ENCODE assay signal across 9 mouse cellular contexts in the genomic region with DNA sequence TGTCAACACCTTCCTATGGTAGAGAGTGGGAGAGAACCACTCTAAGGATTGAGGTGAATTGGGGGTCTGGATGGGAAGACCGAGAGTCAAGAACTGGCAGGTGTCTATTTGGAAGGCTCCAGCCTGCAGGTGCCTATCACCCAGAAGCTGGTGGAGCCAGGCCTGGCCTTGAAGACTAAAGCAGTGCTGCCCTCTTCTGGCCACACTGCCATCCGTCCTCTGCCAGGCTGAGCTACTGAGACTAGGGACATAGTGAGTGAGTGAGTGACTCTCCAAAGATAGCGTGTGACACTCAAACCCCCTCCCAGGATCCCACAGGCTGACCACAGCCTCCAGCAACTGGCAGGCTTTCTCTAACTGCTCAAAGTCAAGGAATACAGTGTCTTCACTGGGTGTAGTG. TPM values are rescaled to one million over a fixed set of nuclear protein-coding genes. Genes with fewer than 3 reads are reported as not detected.
DNase-seq lines count a peak whose midpoint lies in the region; ATAC-seq lines count a peak whose summit lies in the region.
"Had no signal": no experiment of that assay in that cellular context is flagged by ENCODE, and none has a peak within 500 bp of the region (broad histone marks: within the 10 kb centered on the region; RNA-seq: fewer than 3 reads in every experiment).

No protein-coding gene starts in this region.

- intact Hi-C loops in left cerebral cortex, postnatal 4 days (cut with DNase I), result loop anchor here (2.0 kb wide), 1 partner anchor 213 kb away; no protein-coding TSS in a partner anchor

- peaks cover 16% of the 10 kb centered on the region for H3K27me3 ChIP-seq in forebrain, embryonic 10.5 days (ENCODE audit: poor library complexity, severe bottlenecking)
- H3K27me3 ChIP-seq in hindbrain, embryonic 13.5 days, result no peaks in the 10 kb centered on the region
- H3K27me3 ChIP-seq: stomach, embryonic 15.5 days had no signal

- no peak overlapping the region for H3K4me2 ChIP-seq in hindbrain, embryonic 13.5 days
- H3K4me2 ChIP-seq: stomach, embryonic 15.5 days had no signal

- no peak overlapping the region for H3K9ac ChIP-seq in hindbrain, embryonic 13.5 days
- H3K9ac ChIP-seq: stomach, embryonic 15.5 days had no signal

- 24% methylated on average over 3 of the region's 3 CpGs for WGBS in forebrain, embryonic 10.5 days
- WGBS in hindbrain, embryonic 13.5 days, result 22% methylated on average over 3 of the region's 3 CpGs

- DNase-seq in ovary, postnatal 14 days (ENCODE audit: low spot score), result peak; percentile 49
- DNase-seq in ovary, postnatal 10 days (ENCODE audit: low spot score), result no peak
- peak; percentile 62 for DNase-seq in brain, embryonic 18.5 days (ENCODE audit: low read depth, low spot score)
- DNase-seq in forebrain, embryonic 10.5 days (ENCODE audit: extremely low spot score, low spot score), result peak; percentile 58
- DNase-seq in left cerebral cortex, postnatal 4 days, result peak; percentile 83
- DNase-seq in natural killer cell, adult 2 months (ENCODE audit: low spot score in 2 of 2), result peak; percentile 12 to 16
- peak; percentile 77 for DNase-seq in thymus, postnatal 0 days (ENCODE audit: low spot score)

- H3K9me3 ChIP-seq in forebrain, embryonic 10.5 days, result no peaks in the 10 kb centered on the region
- H3K9me3 ChIP-seq in hindbrain, embryonic 13.5 days, result no peaks in the 10 kb centered on the region
- H3K9me3 ChIP-seq: stomach, embryonic 15.5 days had no signal

- H3K4me1 ChIP-seq in forebrain, embryonic 10.5 days, result peaks cover 15% of the 10 kb centered on the region
- H3K4me1 ChIP-seq in hindbrain, embryonic 13.5 days (replicated peaks), result peaks cover 53% of the 10 kb centered on the region

- peak; percentile 62; the same call in 1 of the 2 replicates for ATAC-seq in hindbrain, embryonic 13.5 days (ENCODE audit: low FRiP score)

- H3K4me3 ChIP-seq in forebrain, embryonic 10.5 days, result no peak overlapping the region
- H3K4me3 ChIP-seq in hindbrain, embryonic 13.5 days, result no peak overlapping the region
- H3K4me3 ChIP-seq: stomach, embryonic 15.5 days had no signal

- no peaks in the 10 kb centered on the region for H3K36me3 ChIP-seq in forebrain, embryonic 10.5 days (replicated peaks)
- no peaks in the 10 kb centered on the region for H3K36me3 ChIP-seq in hindbrain, embryonic 13.5 days
- H3K36me3 ChIP-seq: stomach, embryonic 15.5 days had no signal

- H3K27ac ChIP-seq in forebrain, embryonic 10.5 days, result no peak overlapping the region
- no peak overlapping the region for H3K27ac ChIP-seq in hindbrain, embryonic 13.5 days
- H3K27ac ChIP-seq: stomach, embryonic 15.5 days had no signal

RNA-seq across cellular contexts. Expression of gene Odf3l1, which starts 17.0 kb away (rescaled TPM):
- not detected in 2 replicates for polyA plus RNA-seq in forebrain, embryonic 10.5 days (2016; fragmentation: Nextera tagmentation; extraction: Ambion mirVana)
- 0.18 TPM in 1 of 2 replicates, not detected in the other for polyA plus RNA-seq in hindbrain, embryonic 13.5 days (2015; fragmentation: Nextera tagmentation; extraction: Ambion mirVana)
- not detected for total RNA-seq in left cerebral cortex, postnatal 4 days (2021)
- polyA plus RNA-seq in thymus, postnatal 0 days (2015; fragmentation: Nextera tagmentation; extraction: Ambion mirVana), result 0.13 TPM in 1 of 2 replicates, not detected in the other

RNA-seq across cellular contexts. Expression of gene Cspg4, which starts 17.3 kb away (rescaled TPM):
- polyA plus RNA-seq in forebrain, embryonic 10.5 days (2016; fragmentation: Nextera tagmentation; extraction: Ambion mirVana), result 0.88 and 1.1 TPM in 2 replicates
- 4.2 and 5.2 TPM in 2 replicates for polyA plus RNA-seq in hindbrain, embryonic 13.5 days (2015; fragmentation: Nextera tagmentation; extraction: Ambion mirVana)
- total RNA-seq in left cerebral cortex, postnatal 4 days (2021), result 10 to 100 TPM; 21.8 to 23.7 TPM
- 0.91 and 1.4 TPM in 2 replicates for polyA plus RNA-seq in thymus, postnatal 0 days (2015; fragmentation: Nextera tagmentation; extraction: Ambion mirVana)

RNA-seq across cellular contexts. Expression of gene Lingo1, which starts 51.3 kb away (rescaled TPM):
- polyA plus RNA-seq in forebrain, embryonic 10.5 days (2016; fragmentation: Nextera tagmentation; extraction: Ambion mirVana), result 0.74 and 0.77 TPM in 2 replicates
- 48.9 and 50.4 TPM in 2 replicates for polyA plus RNA-seq in hindbrain, embryonic 13.5 days (2015; fragmentation: Nextera tagmentation; extraction: Ambion mirVana)
- total RNA-seq in left cerebral cortex, postnatal 4 days (2021), result 100 to 1,000 TPM; 224 to 247 TPM
- 1.1 and 1.3 TPM in 2 replicates for polyA plus RNA-seq in thymus, postnatal 0 days (2015; fragmentation: Nextera tagmentation; extraction: Ambion mirVana)

Comparison
In these comparisons a context has a peak if more than half of its experiments do, and no peak if none do; other contexts are left out.
1. RNA of gene Lingo1, which starts 51.3 kb away (polyA plus RNA-seq): 48.9 to 50.4 TPM in hindbrain, embryonic 13.5 days; 1.1 to 1.3 TPM in thymus, postnatal 0 days and 0.74 to 0.77 TPM in forebrain, embryonic 10.5 days; every median in the first group is over 10 times any median in the second.